Mouse (Mus musculus) T-helper 2 cell (primary cell): ENCODE data around the gene Speer3.

Source experiments
- in situ Hi-C: fragments of 300-600 bp; cut with MboI, MseI; formaldehyde crosslinking; loops from one replicate; pipeline ENCODE4 v1.15.1; 2025; ENCODE audit warnings: high pct_unique_total_duplicates

The Speer3 gene

GRCm38 (mm10) chr5:13791319-13791718 lies at the start of gene Speer3:
TSS of gene Speer3 (plus strand) at chr5:13791619.
- in situ Hi-C loops, result no loop called here

GRCm38 (mm10) chr5:13810496-13810895 lies 19.1 kb downstream of the Speer3 start:
- in situ Hi-C loops, result loop anchor here (25.0 kb wide), 1 partner anchor 677 kb away; no protein-coding TSS in a partner anchor

- in situ Hi-C loops, result no loop called here
Observed at GRCm38 (mm10) chr5:13825108-13825507, 33.7 kb downstream of the Speer3 start.

- in situ Hi-C loops, result no loop called here
Observed at GRCm38 (mm10) chr5:13826708-13827107, 35.3 kb downstream of the Speer3 start.

- in situ Hi-C loops, result no loop called here
Observed at GRCm38 (mm10) chr5:13844317-13844716, 52.9 kb downstream of the Speer3 start.
